Mouse (Mus musculus) ES-Bruce4 (cell line): ENCODE data around the gene Zscan29. TPM values are rescaled to one million over a fixed set of nuclear protein-coding genes. Genes with fewer than 3 reads are reported as not detected.
"Not testable (repeated sequence)": the region's sequence is repeated elsewhere in the genome, so short reads cannot be mapped to it uniquely, and the experiment has no call there.

Source experiments
- H3K27ac ChIP-seq: 2 replicates; pipeline ENCODE4 v1.5.1; 2012; ENCODE audit warnings: low read length, inconsistent platforms; ENCODE audit not compliant: insufficient read depth
- H3K27me3 ChIP-seq: 2 replicates; pipeline ENCODE4 v1.6.1; 2012; ENCODE audit warnings: mild to moderate bottlenecking, low read length, inconsistent platforms; ENCODE audit not compliant: control insufficient read depth, poor library complexity, insufficient read depth, severe bottlenecking
- H3K36me3 ChIP-seq: 2 replicates; pipeline ENCODE4 v1.6.1; 2012; ENCODE audit warnings: inconsistent platforms, mild to moderate bottlenecking, low read length, moderate library complexity; ENCODE audit not compliant: control insufficient read depth, poor library complexity, insufficient read depth, severe bottlenecking
- H3K4me1 ChIP-seq: one replicate; pipeline ENCODE4 v1.8.1; 2011; ENCODE audit warnings: low read length; ENCODE audit not compliant: control insufficient read depth, insufficient read depth
- H3K4me3 ChIP-seq: 2 replicates; pipeline ENCODE4 v1.5.1; 2011; ENCODE audit warnings: low read depth, mild to moderate bottlenecking, low read length
- H3K9ac ChIP-seq: 2 replicates; pipeline ENCODE4 v1.6.1; 2012; ENCODE audit warnings: low read depth, mild to moderate bottlenecking, inconsistent platforms; ENCODE audit not compliant: poor library complexity, severe bottlenecking
- H3K9me3 ChIP-seq: replicated peaks from 2 replicates; pipeline ENCODE4 v1.6.1; 2012; ENCODE audit warnings: mild to moderate bottlenecking, low read length, inconsistent platforms; ENCODE audit not compliant: control insufficient read depth, poor library complexity, insufficient read depth, severe bottlenecking
- CTCF ChIP-seq: IDR thresholded peaks from one replicate; pipeline ENCODE4 v1.8.1; 2011; ENCODE audit warnings: low read depth, low read length
- EP300 ChIP-seq: IDR thresholded peaks from 2 replicates; pipeline ENCODE4 v1.6.1; 2011; ENCODE audit warnings: low read depth, low read length; ENCODE audit not compliant: insufficient read depth
- POLR2A ChIP-seq: IDR thresholded peaks from one replicate; pipeline ENCODE4 v1.8.1; 2011; ENCODE audit warnings: low read length; ENCODE audit not compliant: insufficient read depth
- polyA plus RNA-seq: library from polyadenylated mRNA; stranded (reverse); fragments of >200 nt; gene quantifications from 2 replicates; pipeline ENCODE4 v1.2.4, GENCODE M21; 2011; ENCODE audit warnings: low read depth; ENCODE audit not compliant: missing spikeins, insufficient read depth, insufficient read length

The Zscan29 gene
- polyA plus RNA-seq, 1 experiment, result 6.1 TPM

DNA sequence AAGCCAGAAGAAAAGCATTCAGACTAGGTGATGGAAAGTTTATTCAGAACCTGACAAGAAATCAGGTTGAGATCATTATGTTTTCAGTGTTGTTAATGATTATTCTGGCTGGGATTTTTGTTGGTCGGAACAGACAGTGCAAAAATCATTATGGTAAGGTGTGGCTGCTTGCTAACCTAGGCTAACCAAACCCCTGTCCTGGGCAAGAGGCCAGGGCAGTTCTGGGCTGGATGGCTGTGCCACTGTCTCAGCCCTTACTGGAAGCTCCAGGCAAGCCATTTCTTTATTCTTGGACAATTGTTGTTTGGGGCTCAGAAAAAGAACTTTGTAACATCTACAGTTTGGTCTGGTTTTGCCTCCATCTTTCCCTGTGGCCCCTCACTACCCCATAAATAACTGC, 43.4 kb downstream of the Zscan29 start:
- no peak for TF ChIP-seq CTCF
- no peak for TF ChIP-seq EP300
- no peak for TF ChIP-seq POLR2A
- no peaks in the 10 kb centered on the region for H3K27me3 ChIP-seq
- no peak overlapping the region for H3K27ac ChIP-seq
- no peaks in the 10 kb centered on the region for H3K36me3 ChIP-seq
- H3K4me3 ChIP-seq, result no peak overlapping the region
- no peaks in the 10 kb centered on the region for H3K4me1 ChIP-seq
- no peak overlapping the region for H3K9ac ChIP-seq
- H3K9me3 ChIP-seq, result no peaks in the 10 kb centered on the region

DNA sequence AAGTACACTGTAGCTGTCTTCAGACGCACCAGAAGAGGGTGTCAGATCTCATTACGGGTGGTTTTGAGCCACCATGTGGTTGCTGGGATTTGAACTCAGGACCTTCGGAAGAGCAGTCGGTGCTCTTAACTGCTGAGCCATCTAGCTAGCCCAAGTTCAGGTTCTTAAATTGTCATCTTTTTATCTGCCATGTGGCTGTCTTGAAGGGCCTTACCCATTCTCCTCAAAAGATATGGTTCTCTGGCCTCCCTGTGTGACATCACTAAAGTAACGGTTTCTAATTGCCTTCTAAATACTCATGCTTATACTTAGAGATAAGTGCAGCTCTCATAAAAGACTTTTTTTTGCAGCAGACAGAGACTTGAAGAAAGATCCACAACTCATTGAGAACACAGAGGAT, 44.6 kb downstream of the Zscan29 start:
- not testable (repeated sequence) for H3K36me3 ChIP-seq, H3K9ac ChIP-seq, H3K4me3 ChIP-seq, H3K4me1 ChIP-seq, H3K9me3 ChIP-seq, H3K27me3 ChIP-seq, H3K27ac ChIP-seq

DNA sequence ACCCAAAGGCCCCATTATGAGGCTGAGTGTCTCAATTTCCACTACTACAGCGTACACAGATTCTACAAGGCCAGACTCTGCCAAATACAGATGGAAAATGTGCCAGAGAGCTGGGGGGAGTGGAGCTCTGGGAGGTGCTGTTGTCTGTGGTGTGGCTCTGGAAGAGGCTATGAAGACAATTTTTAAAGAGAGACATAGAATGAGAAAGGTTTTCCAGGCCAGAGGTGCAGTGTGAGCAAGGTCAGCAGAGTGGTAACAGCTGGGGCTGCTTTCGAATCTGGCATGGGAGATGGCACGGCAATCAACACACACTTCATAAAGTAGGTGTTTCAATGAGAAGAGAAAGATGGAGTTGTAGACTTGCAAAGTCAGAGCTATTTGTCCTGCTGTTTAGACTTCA, 51.7 kb downstream of the Zscan29 start:
- H3K9ac ChIP-seq, result no peak overlapping the region
- TF ChIP-seq EP300 (no peak), CTCF (no peak)
- no peak overlapping the region for H3K27ac ChIP-seq
- no peak overlapping the region for H3K4me3 ChIP-seq
- H3K27me3 ChIP-seq, result no peaks in the 10 kb centered on the region
- H3K4me1 ChIP-seq, result no peaks in the 10 kb centered on the region
- no peaks in the 10 kb centered on the region for H3K9me3 ChIP-seq
- no peaks in the 10 kb centered on the region for H3K36me3 ChIP-seq

DNA sequence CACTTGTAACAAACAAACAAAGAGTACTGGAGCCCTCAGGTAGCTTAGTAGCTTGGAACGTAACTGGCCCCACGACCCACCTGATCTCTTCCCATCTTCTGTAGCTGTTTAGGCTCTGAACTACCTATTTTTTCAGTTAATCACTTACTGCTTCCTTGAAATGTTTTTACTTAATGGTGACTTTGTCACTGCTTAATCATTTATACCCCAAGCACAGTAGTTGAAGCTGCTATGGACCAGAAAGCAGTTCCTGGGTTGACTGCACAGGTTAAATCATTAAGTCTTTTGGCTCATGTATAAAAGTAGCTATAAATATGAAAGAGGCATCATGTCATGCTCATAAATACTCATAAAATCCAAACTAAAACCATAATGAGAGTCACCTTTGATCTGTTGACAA, 55.5 kb downstream of the Zscan29 start:
- no peaks in the 10 kb centered on the region for H3K4me1 ChIP-seq
- H3K36me3 ChIP-seq, result no peaks in the 10 kb centered on the region
- no peaks in the 10 kb centered on the region for H3K9me3 ChIP-seq
- no peak overlapping the region for H3K27ac ChIP-seq
- no peak overlapping the region for H3K4me3 ChIP-seq
- TF ChIP-seq EP300 (no peak), POLR2A (no peak), CTCF (no peak)
- no peaks in the 10 kb centered on the region for H3K27me3 ChIP-seq
- no peak overlapping the region for H3K9ac ChIP-seq

DNA sequence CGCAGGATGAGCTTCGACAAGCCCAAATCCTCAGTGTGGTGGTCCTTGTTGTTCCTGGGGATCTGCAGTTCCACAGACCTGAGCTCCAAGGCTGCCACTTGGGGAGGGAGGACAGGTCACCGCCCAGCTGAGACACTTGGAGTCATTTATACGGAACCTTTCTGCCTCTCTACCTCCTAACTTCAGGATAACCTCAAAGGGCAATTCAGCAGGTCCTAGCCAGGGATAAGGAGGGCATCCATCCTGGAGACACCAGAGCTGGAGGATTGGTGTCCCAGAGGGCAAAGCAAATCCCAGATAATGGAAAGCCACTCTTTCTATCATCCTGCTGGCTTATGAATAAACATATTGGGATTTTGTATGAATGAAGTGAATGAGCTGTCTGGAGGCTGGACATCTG, 61.2 kb downstream of the Zscan29 start, which contains the start of gene Tgm7:
Gene Tgm7 (minus strand): TSS at position 101 of the 400 bp plus-strand sequence.
- Histone ChIP-seq H3K9ac (no peak within 1 kb of the TSS), H3K36me3 (no peaks in the 10 kb centered on the region), H3K4me1 (no peaks in the 10 kb centered on the region), H3K9me3 (no peaks in the 10 kb centered on the region), H3K27me3 (no peaks in the 10 kb centered on the region), H3K27ac (no peak within 1 kb of the TSS), H3K4me3 (no peak within 1 kb of the TSS)
- no peak for TF ChIP-seq EP300
- TF ChIP-seq POLR2A, result no peak
- TF ChIP-seq CTCF, result no peak

Other genes with a start within 250 kb of the Zscan29 start
- 29.5 and 30.6 TPM in 2 replicates for gene Ubr1, start 200.4 kb downstream of the Zscan29 start, polyA plus RNA-seq
- 4.0 and 9.5 TPM in 2 replicates for gene Tmem62, start 194.1 kb downstream of the Zscan29 start, polyA plus RNA-seq
- 30.9 and 33.9 TPM in 2 replicates for gene Ccndbp1, start 162.7 kb downstream of the Zscan29 start, polyA plus RNA-seq
- not detected in 2 replicates for gene Epb42, start 134.1 kb downstream of the Zscan29 start, polyA plus RNA-seq
- not detected in 2 replicates for gene Tgm5, start 85.3 kb downstream of the Zscan29 start, polyA plus RNA-seq
- not detected in 2 replicates for gene Tgm7, start 61.3 kb downstream of the Zscan29 start, polyA plus RNA-seq
- 11.1 and 12.2 TPM in 2 replicates for gene Adal, start 30.7 kb downstream of the Zscan29 start, polyA plus RNA-seq
- gene Lcmt2, start 30.5 kb downstream of the Zscan29 start, polyA plus RNA-seq, result 3.1 and 3.3 TPM in 2 replicates
- gene Tubgcp4, start 471 bp downstream of the Zscan29 start, polyA plus RNA-seq, result 42.5 and 52.4 TPM in 2 replicates
- 76.2 and 101 TPM in 2 replicates for gene Trp53bp1, start 100.3 kb upstream of the Zscan29 start, polyA plus RNA-seq
- gene Map1a, start 118.5 kb upstream of the Zscan29 start, polyA plus RNA-seq, result 5.3 and 9.2 TPM in 2 replicates
- 14.9 TPM in 2 replicates for gene Ppip5k1, start 184.3 kb upstream of the Zscan29 start, polyA plus RNA-seq
- 23.2 and 28.4 TPM in 2 replicates for gene Ckmt1, start 186.6 kb upstream of the Zscan29 start, polyA plus RNA-seq
- not detected in 2 replicates for gene Strc, start 216.0 kb upstream of the Zscan29 start, polyA plus RNA-seq
- 486 and 515 TPM in 2 replicates for gene Pdia3, start 242.7 kb upstream of the Zscan29 start, polyA plus RNA-seq
- gene Catsper2, start 242.7 kb upstream of the Zscan29 start, polyA plus RNA-seq, result 1.9 and 2.5 TPM in 2 replicates